Mouse (Mus musculus): Measurements from ENCODE around the gene Nkx6-2. TPM values are rescaled to one million over a fixed set of nuclear protein-coding genes. Genes with fewer than 3 reads are reported as not detected.

Gene Nkx6-2
- total RNA-seq, 2 experiments from 2014 or later = 0.22 TPM; not detected in 1

Other genes with a start within 250 kb of the Nkx6-2 start
- gene Inpp5a, start 193.7 kb downstream of the Nkx6-2 start, total RNA-seq (2021) = 100 to 1,000 TPM; 104 TPM
- gene Cfap46, start 101.0 kb upstream of the Nkx6-2 start, total RNA-seq (2021) = under 1 TPM; 0.17 to 0.52 TPM